Mouse (Mus musculus): ENCODE measurements around the gene Brap. TPM values are rescaled to one million over a fixed set of nuclear protein-coding genes. Genes with fewer than 3 reads are reported as not detected.
A peak's percentile ranks its signal among the peaks of the same experiment; 100 is the strongest.

The Brap gene
- polyA plus RNA-seq, 1 experiment = 41.5 TPM

DNA sequence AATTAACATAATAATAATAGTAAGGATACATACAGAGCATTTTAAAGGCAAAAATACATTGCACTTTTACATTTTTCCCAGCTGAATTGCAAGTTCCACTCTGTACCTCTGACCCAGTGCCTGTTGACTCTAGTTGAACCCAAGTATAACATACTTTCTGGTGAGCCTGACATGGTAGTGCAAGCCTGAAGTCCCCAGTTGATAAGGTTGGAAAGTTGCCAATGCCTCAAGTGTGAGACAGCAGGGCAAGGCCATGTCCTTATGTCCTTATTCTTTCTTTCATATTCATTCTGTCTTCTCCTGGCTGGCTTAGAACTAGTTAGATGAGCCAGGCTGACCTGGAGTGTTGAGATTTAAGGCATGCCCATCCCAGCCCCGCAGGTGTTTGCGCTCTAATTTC lies 21.9 kb downstream of the Brap start:
- TF ChIP-seq POLR2A (IDR thresholded peaks at IDR 0.05; ENCODE audit: borderline replicate concordance, extremely low read depth, insufficient read depth, insufficient read length, poor library complexity, severe bottlenecking) (no peak), CTCF (IDR thresholded peaks at IDR 0.05; ENCODE audit: borderline replicate concordance, extremely low read depth, insufficient read depth, insufficient read length) (no peak)
- no peak for DNase-seq (ENCODE audit: low read depth)

DNA sequence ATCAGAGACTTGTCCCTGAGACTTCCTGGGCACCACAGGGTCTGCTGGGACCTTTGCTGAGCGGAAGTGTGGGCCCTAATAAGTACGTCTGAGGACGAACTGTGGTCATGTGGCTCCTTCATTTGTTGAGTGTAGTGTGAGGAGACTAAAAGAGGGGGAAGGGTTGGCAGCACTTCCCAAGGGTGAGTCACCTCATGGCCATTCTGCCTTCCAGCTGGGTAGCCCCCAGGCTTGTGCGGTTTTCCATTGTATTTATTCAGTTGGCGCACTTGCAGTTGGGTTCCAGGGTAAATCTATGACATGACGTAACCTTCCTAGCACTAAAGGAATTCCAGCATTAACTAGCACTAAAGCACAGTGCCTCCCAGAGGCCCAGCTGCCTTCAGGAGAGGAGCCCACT lies 25.1 kb downstream of the Brap start:
- peak; percentile 20 for DNase-seq (ENCODE audit: low read depth)
- no peak for TF ChIP-seq CTCF (IDR thresholded peaks at IDR 0.05; ENCODE audit: borderline replicate concordance, extremely low read depth, insufficient read depth, insufficient read length)
- TF ChIP-seq POLR2A (IDR thresholded peaks at IDR 0.05; ENCODE audit: borderline replicate concordance, extremely low read depth, insufficient read depth, insufficient read length, poor library complexity, severe bottlenecking) = no peak

DNA sequence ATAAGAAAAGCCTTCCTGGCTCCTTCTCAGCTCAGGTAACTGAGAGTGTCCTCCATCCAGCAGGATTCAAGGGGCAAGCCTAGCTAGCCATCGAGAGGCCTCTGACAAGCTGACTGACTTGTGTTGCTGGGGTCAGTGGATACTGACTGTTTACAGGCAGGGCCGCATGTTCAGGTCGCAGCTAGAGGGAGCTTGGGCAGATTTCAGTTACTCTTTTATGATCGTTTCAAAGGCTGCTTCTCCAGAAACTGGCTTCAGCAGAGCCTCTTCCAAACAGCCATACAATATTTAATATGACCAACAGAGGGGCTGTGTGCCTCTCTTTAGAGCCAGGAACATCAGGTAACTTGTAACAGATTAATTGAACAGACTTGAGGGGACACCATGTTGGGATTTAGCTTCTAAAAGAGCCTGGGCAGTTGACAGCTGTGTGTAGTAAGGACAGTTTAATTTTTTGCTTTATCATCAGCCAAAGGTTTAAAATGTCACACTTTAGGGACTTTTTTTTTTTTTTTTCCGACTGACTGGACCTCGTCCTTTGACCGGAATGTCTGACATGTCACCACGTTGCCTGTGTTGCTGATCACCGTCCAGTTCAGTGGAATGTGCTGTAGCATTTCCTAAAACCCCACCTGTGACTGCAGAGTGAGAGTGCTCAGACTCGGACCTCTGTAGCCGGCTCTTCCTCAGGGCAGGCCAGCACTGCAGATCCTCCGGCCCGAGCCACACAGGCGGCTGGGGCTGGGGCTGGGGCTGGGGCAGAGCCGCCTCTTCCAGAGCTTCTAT lies 25.9 kb downstream of the Brap start:
- no peak for DNase-seq (ENCODE audit: low read depth)
- no peak for TF ChIP-seq POLR2A (IDR thresholded peaks at IDR 0.05; ENCODE audit: borderline replicate concordance, extremely low read depth, insufficient read depth, insufficient read length, poor library complexity, severe bottlenecking)
- no peak for TF ChIP-seq CTCF (IDR thresholded peaks at IDR 0.05; ENCODE audit: borderline replicate concordance, extremely low read depth, insufficient read depth, insufficient read length)

DNA sequence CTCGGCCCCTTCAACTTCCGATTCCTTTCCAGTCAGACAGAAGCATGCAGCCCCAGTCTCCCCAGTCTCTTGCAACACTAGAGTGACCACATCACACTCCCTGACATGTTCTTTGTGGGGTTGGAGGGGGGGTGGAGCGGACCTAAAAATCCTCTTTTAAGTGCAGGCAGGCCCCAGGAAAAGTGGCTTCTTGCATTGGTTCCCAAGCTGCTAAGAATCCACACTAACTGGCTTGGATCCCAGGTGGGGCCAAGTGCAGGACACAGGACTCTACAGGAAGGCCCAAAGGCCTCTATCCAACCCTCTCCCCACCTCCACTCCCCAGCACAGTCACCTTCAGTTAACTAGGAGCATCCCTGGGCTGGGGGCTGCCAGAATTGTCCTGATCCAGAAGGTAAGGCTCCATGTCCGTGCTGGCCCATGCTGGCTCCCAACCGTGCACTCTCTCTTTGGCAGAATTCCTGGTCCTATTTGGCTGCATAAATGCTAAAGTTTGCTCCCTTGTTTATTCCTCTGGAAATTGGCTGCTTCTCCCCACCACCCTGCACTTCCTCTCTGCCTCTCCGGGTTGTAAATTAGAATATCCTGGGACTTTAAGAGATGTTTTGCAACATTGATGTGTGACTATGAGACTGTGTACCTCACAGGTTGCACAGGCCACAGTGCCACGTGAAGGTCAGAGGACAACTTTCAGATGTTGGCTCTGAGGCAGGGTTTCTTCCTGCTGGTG lies 30.3 kb downstream of the Brap start:
- no peak for TF ChIP-seq POLR2A (IDR thresholded peaks at IDR 0.05; ENCODE audit: borderline replicate concordance, extremely low read depth, insufficient read depth, insufficient read length, poor library complexity, severe bottlenecking)
- no peak for TF ChIP-seq CTCF (IDR thresholded peaks at IDR 0.05; ENCODE audit: borderline replicate concordance, extremely low read depth, insufficient read depth, insufficient read length)
- peak; percentile 35 for DNase-seq (ENCODE audit: low read depth)

DNA sequence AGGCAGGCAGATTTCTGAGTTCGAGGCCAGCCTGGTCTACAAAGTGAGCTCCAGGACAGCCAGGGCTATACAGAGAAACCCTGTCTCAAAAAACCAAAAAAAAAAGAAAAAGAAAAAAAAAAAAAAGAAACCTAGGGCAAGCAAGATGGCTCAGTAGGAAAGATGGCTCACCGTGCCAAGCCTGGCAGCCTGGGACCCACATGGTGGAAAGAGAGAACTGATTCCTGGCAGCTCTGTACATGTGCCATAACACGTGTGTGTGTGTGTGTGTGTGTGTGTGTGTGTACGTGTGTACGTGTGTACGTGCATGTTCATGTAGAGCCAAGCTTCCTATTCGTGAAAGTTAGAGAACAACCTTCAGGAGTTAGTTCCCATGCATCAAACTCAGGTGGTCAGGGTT lies 31.1 kb downstream of the Brap start:
- DNase-seq (ENCODE audit: low read depth) = peak; percentile 74

DNA sequence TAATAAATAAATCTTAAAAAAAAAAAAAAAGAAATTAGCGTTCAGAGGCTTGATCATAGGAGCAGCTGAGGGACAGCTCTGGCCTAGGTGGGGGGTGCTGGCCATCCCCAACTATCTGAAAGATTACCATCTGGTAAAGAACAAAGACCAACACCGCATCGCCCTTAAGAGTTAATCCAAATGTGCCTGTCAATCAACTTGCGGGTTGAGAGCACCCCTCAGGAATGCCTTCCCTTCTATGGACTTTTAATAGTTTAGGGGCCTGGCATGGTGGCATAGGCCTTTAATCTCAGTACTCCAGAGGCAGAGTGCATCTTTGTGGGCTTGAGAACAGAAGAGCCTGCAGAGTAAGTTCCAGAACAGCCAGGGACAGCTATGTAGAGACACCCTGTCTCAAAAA lies 32.5 kb downstream of the Brap start:
- TF ChIP-seq POLR2A (IDR thresholded peaks at IDR 0.05; ENCODE audit: borderline replicate concordance, extremely low read depth, insufficient read depth, insufficient read length, poor library complexity, severe bottlenecking) = no peak
- no peak for TF ChIP-seq CTCF (IDR thresholded peaks at IDR 0.05; ENCODE audit: borderline replicate concordance, extremely low read depth, insufficient read depth, insufficient read length)
- DNase-seq (ENCODE audit: low read depth) = no peak

DNA sequence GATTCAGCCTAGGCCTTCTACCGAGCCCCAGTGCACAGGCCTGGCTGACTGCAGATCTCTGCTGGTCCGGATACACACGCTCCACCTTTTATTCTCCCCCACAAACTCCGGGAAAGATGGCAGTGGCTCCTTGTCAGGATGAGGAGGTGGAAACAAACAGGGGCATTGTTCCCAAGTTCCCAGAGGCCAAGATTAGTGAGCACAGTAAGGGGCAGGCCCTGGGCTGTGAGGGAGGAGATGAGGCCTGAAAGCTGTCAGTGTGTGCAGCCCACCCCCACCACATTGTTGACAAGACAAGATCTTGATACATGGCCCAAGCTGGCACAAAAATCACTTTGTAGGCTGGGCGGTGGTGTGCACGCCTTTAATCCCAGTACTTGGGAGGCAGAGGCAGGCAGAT lies 36.4 kb downstream of the Brap start:
- DNase-seq (ENCODE audit: low read depth) = no peak
- TF ChIP-seq POLR2A (IDR thresholded peaks at IDR 0.05; ENCODE audit: borderline replicate concordance, extremely low read depth, insufficient read depth, insufficient read length, poor library complexity, severe bottlenecking) (no peak), CTCF (IDR thresholded peaks at IDR 0.05; ENCODE audit: borderline replicate concordance, extremely low read depth, insufficient read depth, insufficient read length) (no peak)

DNA sequence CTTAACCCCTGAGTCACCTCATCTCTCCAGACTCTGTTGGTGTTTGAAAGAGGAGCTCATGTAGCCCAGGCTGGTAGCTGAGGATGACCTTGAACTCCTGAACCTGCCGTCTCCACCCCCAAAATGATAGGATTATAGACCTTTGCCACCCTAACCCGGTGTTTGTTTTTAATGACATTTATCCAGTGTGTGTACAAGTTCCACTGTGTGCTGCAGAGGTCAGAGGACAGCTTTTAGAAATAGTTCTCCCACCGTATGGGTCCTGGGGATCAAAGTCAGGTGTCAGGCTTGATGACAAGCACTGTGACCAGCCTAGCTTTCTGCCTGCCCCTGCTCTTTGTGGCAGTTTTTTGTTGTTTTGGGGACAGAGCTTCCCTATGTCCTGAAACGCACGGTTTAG lies 39.5 kb downstream of the Brap start:
- DNase-seq (ENCODE audit: low read depth) = no peak
- TF ChIP-seq POLR2A (IDR thresholded peaks at IDR 0.05; ENCODE audit: borderline replicate concordance, extremely low read depth, insufficient read depth, insufficient read length, poor library complexity, severe bottlenecking) (no peak), CTCF (IDR thresholded peaks at IDR 0.05; ENCODE audit: borderline replicate concordance, extremely low read depth, insufficient read depth, insufficient read length) (no peak)

DNA sequence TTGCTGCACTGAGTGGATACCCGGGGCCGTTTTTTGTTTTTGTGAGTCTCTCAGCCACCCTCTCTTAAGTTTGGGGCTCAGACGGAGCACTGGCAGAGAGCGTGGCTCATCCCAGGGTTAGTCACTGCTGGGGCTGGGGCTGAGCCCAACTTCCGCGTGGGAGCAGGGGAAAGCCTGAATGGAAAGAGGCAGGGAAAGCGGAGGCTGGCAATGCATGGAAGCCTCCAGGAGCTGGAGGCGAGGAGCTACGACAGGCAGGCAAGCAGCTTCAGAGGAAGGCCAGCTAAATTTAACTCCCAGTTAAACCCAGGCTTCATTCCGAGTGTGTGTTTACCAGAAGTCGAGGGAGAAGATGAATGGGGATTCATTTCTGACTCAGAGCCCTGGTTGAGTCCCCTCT lies 40.1 kb downstream of the Brap start:
- no peak for DNase-seq (ENCODE audit: low read depth)
- TF ChIP-seq CTCF (IDR thresholded peaks at IDR 0.05; ENCODE audit: borderline replicate concordance, extremely low read depth, insufficient read depth, insufficient read length) (no peak), POLR2A (IDR thresholded peaks at IDR 0.05; ENCODE audit: borderline replicate concordance, extremely low read depth, insufficient read depth, insufficient read length, poor library complexity, severe bottlenecking) (no peak)

DNA sequence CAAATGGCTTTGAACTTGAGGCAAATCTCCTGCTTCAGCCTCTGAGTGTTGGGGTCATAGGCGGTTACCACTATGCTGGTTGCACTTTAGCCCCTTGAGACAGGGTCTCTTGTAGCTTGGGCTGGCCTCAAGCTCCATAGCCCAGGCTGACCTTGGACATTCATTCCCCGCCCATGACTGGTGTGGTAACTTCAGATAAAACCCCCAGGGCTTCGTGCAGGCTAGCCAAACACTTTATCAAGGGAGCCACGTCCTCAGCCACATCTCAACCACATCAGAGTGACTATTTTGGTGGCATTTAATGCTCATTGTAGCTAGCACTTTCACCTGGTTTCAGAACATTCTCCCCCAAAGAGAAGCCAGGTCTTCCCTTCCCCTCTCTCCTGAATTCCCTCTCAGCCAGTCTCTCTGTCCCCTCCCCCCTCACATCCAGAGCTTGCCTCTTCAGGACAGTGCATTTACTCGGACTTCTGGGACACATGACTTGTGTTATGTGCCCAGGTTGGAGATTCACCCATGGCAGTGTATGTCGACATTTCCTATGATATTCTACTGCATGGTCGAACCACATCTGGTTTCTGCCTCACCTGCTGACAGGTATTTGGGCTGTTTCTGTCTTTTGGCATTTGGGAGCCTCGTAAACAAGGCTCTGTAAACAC lies 40.9 kb downstream of the Brap start:
- TF ChIP-seq CTCF (IDR thresholded peaks at IDR 0.05; ENCODE audit: borderline replicate concordance, extremely low read depth, insufficient read depth, insufficient read length) (no peak), POLR2A (IDR thresholded peaks at IDR 0.05; ENCODE audit: borderline replicate concordance, extremely low read depth, insufficient read depth, insufficient read length, poor library complexity, severe bottlenecking) (no peak)
- no peak for DNase-seq (ENCODE audit: low read depth)

DNA sequence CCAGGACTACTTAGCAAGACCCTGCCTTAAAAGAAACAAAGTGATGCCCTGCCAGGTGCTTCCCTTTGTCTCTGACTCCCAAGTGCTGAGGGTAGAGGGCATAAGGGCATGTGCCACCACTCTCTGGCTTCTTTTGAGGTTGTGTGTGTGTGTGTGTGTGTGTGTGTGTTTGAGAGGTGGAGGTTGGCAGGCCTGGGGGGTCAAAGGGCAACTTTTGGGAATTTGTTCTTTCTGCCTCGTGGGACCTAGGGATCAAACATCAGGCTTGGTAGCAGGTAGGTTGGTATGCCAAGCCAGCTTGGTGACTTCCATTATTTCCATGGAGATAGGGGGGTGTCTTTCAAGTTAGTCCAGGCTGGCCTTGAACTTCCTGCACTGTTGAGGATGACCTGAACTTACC lies 43.0 kb downstream of the Brap start:
- TF ChIP-seq POLR2A (IDR thresholded peaks at IDR 0.05; ENCODE audit: borderline replicate concordance, extremely low read depth, insufficient read depth, insufficient read length, poor library complexity, severe bottlenecking) = no peak
- no peak for TF ChIP-seq CTCF (IDR thresholded peaks at IDR 0.05; ENCODE audit: borderline replicate concordance, extremely low read depth, insufficient read depth, insufficient read length)
- no peak for DNase-seq (ENCODE audit: low read depth)
